In the genomic region with DNA sequence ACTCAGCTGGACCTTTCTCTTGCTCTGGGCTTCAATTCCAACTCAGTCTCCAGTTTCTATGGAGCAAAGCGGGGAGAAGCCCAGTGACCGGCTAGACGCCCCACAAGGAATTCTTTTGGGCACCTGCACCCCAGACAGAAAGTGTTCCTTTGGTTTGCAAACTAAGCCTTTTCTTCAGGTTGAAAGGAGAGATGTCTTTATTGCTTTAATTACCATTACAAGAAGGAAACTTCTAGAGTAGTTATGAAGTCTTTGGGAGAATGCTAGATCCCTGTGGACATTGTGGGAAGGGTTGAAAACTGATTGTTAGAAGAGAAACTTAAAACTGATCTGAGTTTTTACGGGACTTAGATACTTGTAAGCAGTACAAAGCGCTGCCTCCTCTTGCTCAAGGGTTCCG, we compare ENCODE assay signal across 16 mouse cellular contexts.
"Had no signal": no experiment of that assay in that cellular context is flagged by ENCODE, and none has a peak within 500 bp of the region (broad histone marks: within the 10 kb centered on the region; RNA-seq: fewer than 3 reads in every experiment).

No protein-coding gene starts in this region.

- H3K36me3 ChIP-seq: neural tube, embryonic 13.5 days; stomach, embryonic 15.5 days had no signal

- H3K9me3 ChIP-seq: stomach, embryonic 15.5 days had no signal

- H3K27me3 ChIP-seq: midbrain, embryonic 12.5 days; neural tube, embryonic 13.5 days; stomach, embryonic 15.5 days had no signal

- DNase-seq: lung, adult 18-20 months; lung, embryonic 14.5 days; lung, postnatal 10 days; lung, postnatal 36 days; midbrain, embryonic 14.5 days; right cerebral cortex, postnatal 14 days; thymus, adult 2 months; thymus, postnatal 25 days; thymus, postnatal 4 days had no signal

- H3K4me3 ChIP-seq: midbrain, embryonic 10.5 days; midbrain, embryonic 12.5 days; myocyte; neural tube, embryonic 13.5 days; stomach, embryonic 15.5 days had no signal

- H3K9ac ChIP-seq: lung, embryonic 14.5 days; midbrain, embryonic 12.5 days; neural tube, embryonic 13.5 days; stomach, embryonic 15.5 days had no signal

- H3K4me2 ChIP-seq: lung, embryonic 14.5 days; midbrain, embryonic 12.5 days; neural tube, embryonic 13.5 days; stomach, embryonic 15.5 days had no signal

- H3K4me1 ChIP-seq: midbrain, embryonic 12.5 days; neural tube, embryonic 13.5 days; stomach, embryonic 15.5 days had no signal

- ATAC-seq: midbrain, embryonic 16.5 days had no signal

- H3K27ac ChIP-seq: midbrain, embryonic 10.5 days; midbrain, embryonic 12.5 days; neural tube, embryonic 13.5 days; stomach, embryonic 15.5 days; stomach, postnatal 0 days had no signal
